Mouse (Mus musculus) myocyte (in vitro differentiated cells): Measurements from ENCODE around the gene Fam151b.

Experiments
- CEBPB ChIP-seq: IDR thresholded peaks from 2 replicates; pipeline ENCODE4 v1.6.1; 2011; ENCODE audit warnings: mild to moderate bottlenecking, moderate library complexity; ENCODE audit not compliant: poor library complexity, insufficient read depth, severe bottlenecking
- E2F4 ChIP-seq: IDR thresholded peaks from one replicate; pipeline ENCODE4 v1.6.1; 2011; ENCODE audit warnings: mild to moderate bottlenecking, control low read depth, moderate library complexity; ENCODE audit not compliant: insufficient read depth
- POLR2A ChIP-seq: IDR thresholded peaks from one replicate; pipeline ENCODE4 v1.6.1; 2011; ENCODE audit warnings: low read depth, mild to moderate bottlenecking, control low read depth, moderate library complexity; ENCODE audit not compliant: insufficient read length
- REST ChIP-seq: IDR thresholded peaks from one replicate; pipeline ENCODE4 v1.6.1; 2011; ENCODE audit warnings: mild to moderate bottlenecking, control low read depth, moderate library complexity; ENCODE audit not compliant: insufficient read depth, insufficient read length
- TCF12 ChIP-seq: IDR thresholded peaks from one replicate; pipeline ENCODE4 v1.6.1; 2011; ENCODE audit warnings: mild to moderate bottlenecking, control low read depth; ENCODE audit not compliant: poor library complexity, insufficient read depth, severe bottlenecking
- TCF3 ChIP-seq: IDR thresholded peaks from one replicate; pipeline ENCODE4 v1.6.1; 2011; ENCODE audit warnings: low read depth, control low read depth; ENCODE audit not compliant: insufficient read length
- USF1 ChIP-seq: IDR thresholded peaks from one replicate; pipeline ENCODE4 v1.6.1; 2011; ENCODE audit warnings: low read depth, mild to moderate bottlenecking, control low read depth, moderate library complexity

DNA sequence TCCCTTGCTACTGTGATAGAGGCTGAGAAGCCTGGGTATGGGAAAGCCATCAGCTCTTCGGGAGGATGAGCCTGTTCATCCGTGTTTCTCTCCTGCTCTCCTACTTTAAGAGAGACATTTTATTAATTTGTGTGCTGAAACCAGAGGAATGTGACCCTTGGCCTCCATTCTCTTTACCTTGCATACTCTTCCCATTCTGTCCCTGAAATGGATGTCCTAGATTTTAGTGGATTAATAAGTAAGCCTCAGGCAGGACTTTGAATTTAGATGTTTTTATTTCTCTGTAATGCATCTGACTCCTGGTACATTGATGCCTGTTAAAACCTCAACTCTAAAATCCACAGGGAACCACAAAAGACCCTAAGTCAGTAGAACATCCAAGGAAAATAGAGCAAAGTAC is 14.4 kb downstream of the Fam151b start:
- TF ChIP-seq CEBPB = no peak
- no peak for TF ChIP-seq POLR2A
- TF ChIP-seq TCF12 = no peak
- TF ChIP-seq USF1 = no peak
- no peak for TF ChIP-seq E2F4
- no peak for TF ChIP-seq REST
- TF ChIP-seq TCF3 = no peak
